Mouse (Mus musculus) neural tube, embryonic 11.5 days (tissue): ENCODE data around the gene Wdpcp. TPM values are rescaled to one million over a fixed set of nuclear protein-coding genes. Genes with fewer than 3 reads are reported as not detected.

Experiments
- ATAC-seq: fragments of 200-750 bp; cut with Nextera tagmentation; 2 replicates; pipeline ENCODE4 v1.8.0; 2017; ENCODE audit warnings: moderate number of reproducible peaks, mild to moderate bottlenecking, moderate TSS enrichment, moderate library complexity; ENCODE audit not compliant: insufficient read depth, low FRiP score, low TSS enrichment
- DNase-seq: peaks from one replicate; pipeline ENCODE4 v3.0.0-alpha.2; 2015; ENCODE audit warnings: low spot score
- H3K27ac ChIP-seq: fragments of 300-500 bp; sonication (generic); 2 replicates; pipeline ENCODE4 v1.5.1; 2014; ENCODE audit warnings: low read depth, mild to moderate bottlenecking, low read length
- H3K27me3 ChIP-seq: fragments of 300-500 bp; sonication (generic); 2 replicates; pipeline ENCODE4 v1.6.1; 2014; ENCODE audit warnings: mild to moderate bottlenecking, low read length, mixed read lengths; ENCODE audit not compliant: control insufficient read depth, insufficient read depth
- H3K36me3 ChIP-seq: fragments of 300-500 bp; sonication (generic); 2 replicates; pipeline ENCODE4 v1.6.1; 2014; ENCODE audit warnings: mild to moderate bottlenecking, low read length, moderate library complexity, mixed read lengths; ENCODE audit not compliant: control insufficient read depth, insufficient read depth
- H3K4me1 ChIP-seq: fragments of 300-500 bp; sonication (generic); 2 replicates; pipeline ENCODE4 v1.6.1; 2014; ENCODE audit warnings: low read length, mixed read lengths; ENCODE audit not compliant: control insufficient read depth, insufficient read depth
- H3K4me2 ChIP-seq: fragments of 300-500 bp; sonication (generic); 2 replicates; pipeline ENCODE4 v1.6.1; 2014; ENCODE audit warnings: low read depth, mild to moderate bottlenecking, moderate library complexity
- H3K4me3 ChIP-seq: fragments of 300-500 bp; sonication (generic); 2 replicates; pipeline ENCODE4 v1.5.1; 2014; ENCODE audit warnings: low read depth, low read length
- H3K9ac ChIP-seq: fragments of 300-500 bp; sonication (generic); 2 replicates; pipeline ENCODE4 v1.6.1; 2014; ENCODE audit warnings: mild to moderate bottlenecking, low read length
- H3K9me3 ChIP-seq: fragments of 300-500 bp; sonication (generic); 2 replicates; pipeline ENCODE4 v1.6.1; 2016; ENCODE audit warnings: low read length; ENCODE audit not compliant: control insufficient read depth
- WGBS: fragments of 180-500 bp; shearing (Covaris S2); extraction: QIAGEN DNeasy Blood & Tissue Kit; methylation state at CpG from one replicate; pipeline ENCODE4 v1.1.7; 2014; 5-methylcytosine and 5-hydroxymethylcytosine counted together
- polyA plus RNA-seq: library from polyadenylated mRNA; unstranded; fragments of >200 nt; fragmentation: Nextera tagmentation; extraction: Ambion mirVana; gene quantifications from 2 replicates; pipeline ENCODE4 v1.2.1, GENCODE M21; 2014

Wdpcp gene
- polyA plus RNA-seq, 1 experiment from 2014 or later, result 8.8 TPM

- no peak for ATAC-seq
- Histone ChIP-seq H3K9ac (no peak overlapping the region), H3K4me2 (no peak overlapping the region), H3K27me3 (no peaks in the 10 kb centered on the region), H3K9me3 (no peaks in the 10 kb centered on the region), H3K4me3 (no peak overlapping the region), H3K27ac (no peak overlapping the region), H3K4me1 (no peaks in the 10 kb centered on the region), H3K36me3 (no peaks in the 10 kb centered on the region)
- DNase-seq, result no peak
Observed at GRCm38 (mm10) chr11:21547518-21547917, 24.5 kb upstream of the Wdpcp start.

- H3K9me3 ChIP-seq, result no peaks in the 10 kb centered on the region
- DNase-seq, result no peak
- H3K27ac ChIP-seq, result no peak overlapping the region
- no peaks in the 10 kb centered on the region for H3K36me3 ChIP-seq
- ATAC-seq, result no peak
- WGBS, result 84% methylated on average over 2 of the region's 2 CpGs
- H3K4me1 ChIP-seq, result no peaks in the 10 kb centered on the region
- H3K9ac ChIP-seq, result no peak overlapping the region
- H3K4me3 ChIP-seq, result no peak overlapping the region
- no peaks in the 10 kb centered on the region for H3K27me3 ChIP-seq
- H3K4me2 ChIP-seq, result no peak overlapping the region
Observed at GRCm38 (mm10) chr11:21549052-21549451, 23.0 kb upstream of the Wdpcp start.

GRCm38 (mm10) chr11:21549754-21550153 is 22.3 kb upstream of the Wdpcp start:
- no peak for ATAC-seq
- H3K9ac ChIP-seq, result no peak overlapping the region
- H3K4me3 ChIP-seq, result no peak overlapping the region
- H3K4me2 ChIP-seq, result no peak overlapping the region
- no peak overlapping the region for H3K27ac ChIP-seq
- 90% methylated on average over 4 of the region's 4 CpGs for WGBS
- no peaks in the 10 kb centered on the region for H3K27me3 ChIP-seq
- H3K9me3 ChIP-seq, result no peaks in the 10 kb centered on the region
- no peaks in the 10 kb centered on the region for H3K36me3 ChIP-seq
- H3K4me1 ChIP-seq, result no peaks in the 10 kb centered on the region
- no peak for DNase-seq

GRCm38 (mm10) chr11:21550222-21551173 is 21.5 kb upstream of the Wdpcp start:
- Histone ChIP-seq H3K4me2 (no peak overlapping the region), H3K36me3 (no peaks in the 10 kb centered on the region), H3K27ac (no peak overlapping the region), H3K9me3 (no peaks in the 10 kb centered on the region), H3K9ac (no peak overlapping the region), H3K27me3 (no peaks in the 10 kb centered on the region), H3K4me1 (no peaks in the 10 kb centered on the region), H3K4me3 (no peak overlapping the region)
- DNase-seq (no peak), ATAC-seq (no peak)
- WGBS, result 85% methylated on average over 12 of the region's 12 CpGs

GRCm38 (mm10) chr11:21552049-21552448 is 20.0 kb upstream of the Wdpcp start:
- Histone ChIP-seq H3K36me3 (no peaks in the 10 kb centered on the region), H3K9me3 (no peaks in the 10 kb centered on the region), H3K4me3 (no peak overlapping the region), H3K4me1 (no peaks in the 10 kb centered on the region), H3K4me2 (no peak overlapping the region), H3K27ac (no peak overlapping the region), H3K27me3 (no peaks in the 10 kb centered on the region), H3K9ac (no peak overlapping the region)
- WGBS, result 93% methylated on average over 3 of the region's 3 CpGs
- DNase-seq (no peak), ATAC-seq (no peak)

GRCm38 (mm10) chr11:21559727-21560126 is 12.3 kb upstream of the Wdpcp start:
- Histone ChIP-seq H3K27ac (no peak overlapping the region), H3K4me3 (no peak overlapping the region), H3K4me1 (no peaks in the 10 kb centered on the region), H3K27me3 (no peaks in the 10 kb centered on the region), H3K4me2 (no peak overlapping the region), H3K9me3 (no peaks in the 10 kb centered on the region), H3K9ac (no peak overlapping the region), H3K36me3 (peaks cover 5% of the 10 kb centered on the region)
- DNase-seq (no peak), ATAC-seq (no peak)
- WGBS, result 90% methylated on average over 11 of the region's 11 CpGs

- Histone ChIP-seq H3K4me3 (no peak overlapping the region), H3K9me3 (no peaks in the 10 kb centered on the region), H3K4me1 (no peaks in the 10 kb centered on the region), H3K4me2 (no peak overlapping the region), H3K27me3 (no peaks in the 10 kb centered on the region), H3K9ac (no peak overlapping the region), H3K36me3 (peaks cover 7% of the 10 kb centered on the region), H3K27ac (no peak overlapping the region)
- DNase-seq, result no peak
- no peak for ATAC-seq
- WGBS, result 87% methylated on average over 5 of the region's 5 CpGs
Observed at GRCm38 (mm10) chr11:21561347-21561746, 10.7 kb upstream of the Wdpcp start.

- peaks cover 5% of the 10 kb centered on the region for H3K36me3 ChIP-seq
Observed at GRCm38 (mm10) chr11:21563617-21564325, 8.3 kb upstream of the Wdpcp start.

More at GRCm38 (mm10) chr11:21563617-21564325, 8.3 kb upstream of the Wdpcp start:
- Histone ChIP-seq H3K9me3 (no peaks in the 10 kb centered on the region), H3K4me1 (no peaks in the 10 kb centered on the region), H3K9ac (no peak overlapping the region), H3K4me3 (no peak overlapping the region), H3K27ac (no peak overlapping the region), H3K4me2 (no peak overlapping the region), H3K27me3 (no peaks in the 10 kb centered on the region)
- ATAC-seq (no peak), DNase-seq (no peak)
- WGBS, result 92% methylated on average over 4 of the region's 4 CpGs
